ENCODE assay signal across 26 mouse cellular contexts in genomic region chr3:27639701-27640100, GRCm38 (mm10).
DNase-seq lines count a peak whose midpoint lies in the region; ATAC-seq and TF ChIP-seq lines count a peak whose summit lies in the region.
"Had no signal": no experiment of that assay in that cellular context is flagged by ENCODE, and none has a peak within 500 bp of the region (broad histone marks: within the 10 kb centered on the region; RNA-seq: fewer than 3 reads in every experiment).

No protein-coding gene starts in this region.

- H3K36me3 ChIP-seq in heart, adult 2 months (ENCODE audit: control insufficient read depth, insufficient read depth, low read length), result peaks cover 8% of the 10 kb centered on the region
- no peaks in the 10 kb centered on the region for H3K36me3 ChIP-seq in liver, embryonic 16.5 days (ENCODE audit: control insufficient read depth, insufficient read depth)
- H3K36me3 ChIP-seq in testis, adult 2 months (ENCODE audit: control insufficient read depth, insufficient read depth, low read length), result no peaks in the 10 kb centered on the region

- no peaks in the 10 kb centered on the region for H3K9me3 ChIP-seq in liver, embryonic 16.5 days (replicated peaks; ENCODE audit: control insufficient read depth, low read length)
- H3K9me3 ChIP-seq: embryonic facial prominence, embryonic 10.5 days; embryonic facial prominence, embryonic 13.5 days; forebrain, embryonic 10.5 days; forebrain, embryonic 13.5 days had no signal

- WGBS in heart, adult 2 months, result 84% methylated on average over 4 of the region's 4 CpGs
- 60% methylated on average over 4 of the region's 4 CpGs for WGBS in liver, embryonic 16.5 days (ENCODE audit: insufficient replicate concordance)

- H3K9ac ChIP-seq in heart, adult 2 months (ENCODE audit: low read depth, low read length), result no peak overlapping the region
- H3K9ac ChIP-seq in liver, embryonic 16.5 days (ENCODE audit: low read depth, low read length), result no peak overlapping the region
- H3K9ac ChIP-seq: embryonic facial prominence, embryonic 13.5 days; forebrain, embryonic 13.5 days; hindbrain, embryonic 14.5 days had no signal

- DNase-seq in heart, adult 2 months, result no peak
- DNase-seq in heart, postnatal 14 days, result no peak
- no peak for DNase-seq in liver
- DNase-seq in testis, postnatal 10 days (ENCODE audit: low spot score), result no peak
- DNase-seq: adrenal gland, postnatal 14 days; cerebellum, adult 11-12 months; cerebellum, adult 8-10 months; cerebellum, postnatal 10 days; cerebellum, postnatal 36 days; embryo, embryonic 11 days; gastrocnemius, postnatal 10 days; gastrocnemius, postnatal 36 days; heart, postnatal 36 days had no signal

- TF ChIP-seq EP300 in heart, adult 2 months (IDR thresholded peaks at IDR 0.05; ENCODE audit: insufficient read depth, low read depth, low read length), result no peak

- no peak for TF ChIP-seq POLR2A in heart, adult 2 months (IDR thresholded peaks at IDR 0.05; ENCODE audit: insufficient read depth, low read depth, low read length)
- no peak for TF ChIP-seq POLR2A in testis, adult 2 months (IDR thresholded peaks at IDR 0.05; ENCODE audit: control insufficient read depth, low read depth, low read length)

- H3K4me2 ChIP-seq in liver, embryonic 16.5 days (ENCODE audit: low read depth, low read length), result no peak overlapping the region
- H3K4me2 ChIP-seq: embryonic facial prominence, embryonic 13.5 days; forebrain, embryonic 13.5 days; heart, embryonic 11.5 days; hindbrain, embryonic 14.5 days had no signal

- peaks cover 14% of the 10 kb centered on the region for H3K4me1 ChIP-seq in heart, adult 2 months (ENCODE audit: control insufficient read depth, insufficient read depth, low read length)
- no peaks in the 10 kb centered on the region; the same call in none of the 2 replicates for H3K4me1 ChIP-seq in liver, embryonic 16.5 days (ENCODE audit: control insufficient read depth, low read depth, low read length)
- no peaks in the 10 kb centered on the region; the same call in 1 of the 2 replicates for H3K4me1 ChIP-seq in testis, adult 2 months (ENCODE audit: control insufficient read depth, insufficient read depth, low read length)

- no peaks in the 10 kb centered on the region for H3K27me3 ChIP-seq in heart, adult 2 months (ENCODE audit: control insufficient read depth, insufficient read depth, low read length)
- no peaks in the 10 kb centered on the region for H3K27me3 ChIP-seq in liver, embryonic 16.5 days (ENCODE audit: control insufficient read depth, insufficient read depth, low read depth, low read length)
- no peaks in the 10 kb centered on the region for H3K27me3 ChIP-seq in testis, adult 2 months (ENCODE audit: control insufficient read depth, insufficient read depth, low read length)
- H3K27me3 ChIP-seq: embryonic facial prominence, embryonic 13.5 days; forebrain, embryonic 13.5 days had no signal

- no peak for TF ChIP-seq CTCF in heart, adult 2 months (IDR thresholded peaks at IDR 0.05)
- no peak for TF ChIP-seq CTCF in testis, adult 2 months (IDR thresholded peaks at IDR 0.05; ENCODE audit: control insufficient read depth, insufficient read depth, insufficient replicate concordance, low read depth, low read length)

- H3K27ac ChIP-seq in heart, adult 2 months, result peak overlapping the region; percentile 24
- H3K27ac ChIP-seq in liver, embryonic 16.5 days (ENCODE audit: low read length), result no peak overlapping the region
- peak overlapping the region; percentile 46; the same call in 1 of the 2 replicates for H3K27ac ChIP-seq in testis, adult 2 months (ENCODE audit: control insufficient read depth, insufficient read depth, low read depth, low read length)
- H3K27ac ChIP-seq: embryonic facial prominence, embryonic 10.5 days; embryonic facial prominence, embryonic 13.5 days; forebrain, embryonic 10.5 days; forebrain, embryonic 13.5 days; hindbrain, embryonic 14.5 days; hindbrain, postnatal 0 days had no signal

- 0 out of 2 replicates have a peak, but pooled peaks cover 5% of the 10 kb centered on the region for H3K79me2 ChIP-seq in heart, adult 2 months (replicated peaks; ENCODE audit: control insufficient read depth, insufficient read depth, low read length)

- ATAC-seq in liver, embryonic 16.5 days (ENCODE audit: low read depth), result 0 out of 2 replicates have a peak, but pooled peaks have one; percentile 16
- ATAC-seq: CD4-positive, CD25-positive, alpha-beta regulatory T cell, adult 4 months; forebrain, embryonic 13.5 days; forebrain, embryonic 16.5 days; hindbrain, postnatal 0 days; inflammation-experienced regulatory T-cells, adult 6 months; intestine, embryonic 16.5 days had no signal

- H3K4me3 ChIP-seq in heart, adult 2 months, result no peak overlapping the region
- H3K4me3 ChIP-seq in liver, embryonic 16.5 days (ENCODE audit: low read depth, low read length), result no peak overlapping the region
- H3K4me3 ChIP-seq in testis, adult 2 months (ENCODE audit: control insufficient read depth, low read depth, low read length), result no peak overlapping the region
- H3K4me3 ChIP-seq: embryonic facial prominence, embryonic 10.5 days; embryonic facial prominence, embryonic 13.5 days; forebrain, embryonic 10.5 days; forebrain, embryonic 13.5 days had no signal

- intact Hi-C loops in heart, adult 2 months (cut with DNase I), result no loop called here
- intact Hi-C loops in heart, postnatal 14 days (cut with DNase I), result no loop called here
